Mouse (Mus musculus) intestine, embryonic 14.5 days (tissue): Measurements from ENCODE around the gene Slit3. TPM values are rescaled to one million over a fixed set of nuclear protein-coding genes. Genes with fewer than 3 reads are reported as not detected.
A peak's percentile ranks its signal among the peaks of the same experiment; 100 is the strongest.

Source experiments
- ATAC-seq: fragments of 200-750 bp; cut with Nextera tagmentation; replicated peaks from 2 replicates; pipeline ENCODE4 v1.8.0; 2017; ENCODE audit warnings: low read depth, moderate number of reproducible peaks, moderate TSS enrichment, moderate library complexity; ENCODE audit not compliant: low FRiP score, low TSS enrichment
- DNase-seq: peaks from one replicate; pipeline ENCODE4 v3.0.0-alpha.2; 2018; ENCODE audit warnings: low spot score
- H3K27ac ChIP-seq: fragments of 300-500 bp; sonication (generic); 2 replicates; pipeline ENCODE4 v1.5.1; 2014; ENCODE audit warnings: low read depth, mild to moderate bottlenecking, control low read depth
- H3K27me3 ChIP-seq: fragments of 300-500 bp; sonication (generic); replicated peaks from 2 replicates; pipeline ENCODE4 v1.6.1; 2014; ENCODE audit warnings: low read length, control low read depth; ENCODE audit not compliant: control insufficient read depth, insufficient read depth
- H3K36me3 ChIP-seq: fragments of 300-500 bp; sonication (generic); 2 replicates; pipeline ENCODE4 v1.6.1; 2014; ENCODE audit warnings: low read length, control low read depth; ENCODE audit not compliant: control insufficient read depth, insufficient read depth
- H3K4me1 ChIP-seq: fragments of 300-500 bp; sonication (generic); replicated peaks from 2 replicates; pipeline ENCODE4 v1.6.1; 2014; ENCODE audit warnings: low read length, control low read depth, mixed read lengths; ENCODE audit not compliant: control insufficient read depth, insufficient read depth
- H3K4me2 ChIP-seq: fragments of 300-500 bp; sonication (generic); 2 replicates; pipeline ENCODE4 v1.6.1; 2014; ENCODE audit warnings: low read length
- H3K4me3 ChIP-seq: fragments of 300-500 bp; sonication (generic); 2 replicates; pipeline ENCODE4 v1.5.1; 2014; ENCODE audit warnings: low read depth, low read length, control low read depth, mixed read lengths
- H3K9ac ChIP-seq: fragments of 300-500 bp; sonication (generic); 2 replicates; pipeline ENCODE4 v1.6.1; 2014; ENCODE audit warnings: mild to moderate bottlenecking, low read length
- H3K9me3 ChIP-seq: fragments of 300-500 bp; sonication (generic); 2 replicates; pipeline ENCODE4 v1.6.1; 2016; ENCODE audit warnings: low read length, control low read depth; ENCODE audit not compliant: control insufficient read depth
- WGBS: fragments of 180-500 bp; shearing (Covaris S2); extraction: QIAGEN DNeasy Blood & Tissue Kit; methylation state at CpG from one replicate; pipeline ENCODE4 v1.1.7; 2014; 5-methylcytosine and 5-hydroxymethylcytosine counted together
- polyA plus RNA-seq: library from polyadenylated mRNA; unstranded; fragments of >200 nt; fragmentation: Nextera tagmentation; extraction: Ambion mirVana; gene quantifications from 2 replicates; pipeline ENCODE4 v1.2.1, GENCODE M21; 2014

Slit3 gene
- polyA plus RNA-seq, 1 experiment from 2014 or later = 27.6 TPM

- Histone ChIP-seq H3K4me2 (no peak overlapping the region), H3K27ac (no peak overlapping the region), H3K4me1 (no peaks in the 10 kb centered on the region), H3K27me3 (no peaks in the 10 kb centered on the region), H3K9me3 (no peaks in the 10 kb centered on the region), H3K9ac (no peak overlapping the region), H3K4me3 (no peak overlapping the region), H3K36me3 (no peaks in the 10 kb centered on the region)
- 90% methylated on average over 6 of the region's 6 CpGs for WGBS
- ATAC-seq (no peak), DNase-seq (no peak)
Measured at GRCm38 (mm10) chr11:35194826-35195225, 73.8 kb downstream of the Slit3 start.

DNA sequence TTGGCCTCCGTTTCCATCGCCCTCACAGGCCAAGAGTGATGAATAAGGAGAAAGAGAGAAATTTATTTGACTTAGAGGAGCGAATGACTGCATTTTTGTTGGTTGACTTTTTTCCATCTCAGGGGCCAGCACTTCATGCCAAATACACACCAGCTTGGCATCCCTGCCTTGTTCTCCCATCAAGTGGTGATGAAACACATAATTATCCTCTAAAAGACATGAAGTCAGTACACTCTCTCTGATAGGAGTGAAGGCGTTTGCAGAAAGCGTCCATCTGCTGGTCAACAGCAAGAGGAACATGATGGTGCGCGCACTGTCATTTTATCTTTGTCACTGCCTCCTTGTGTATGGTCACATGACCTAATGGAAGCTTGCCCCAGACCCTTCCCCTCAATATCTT lies 75.8 kb downstream of the Slit3 start:
- no peak for DNase-seq

DNA sequence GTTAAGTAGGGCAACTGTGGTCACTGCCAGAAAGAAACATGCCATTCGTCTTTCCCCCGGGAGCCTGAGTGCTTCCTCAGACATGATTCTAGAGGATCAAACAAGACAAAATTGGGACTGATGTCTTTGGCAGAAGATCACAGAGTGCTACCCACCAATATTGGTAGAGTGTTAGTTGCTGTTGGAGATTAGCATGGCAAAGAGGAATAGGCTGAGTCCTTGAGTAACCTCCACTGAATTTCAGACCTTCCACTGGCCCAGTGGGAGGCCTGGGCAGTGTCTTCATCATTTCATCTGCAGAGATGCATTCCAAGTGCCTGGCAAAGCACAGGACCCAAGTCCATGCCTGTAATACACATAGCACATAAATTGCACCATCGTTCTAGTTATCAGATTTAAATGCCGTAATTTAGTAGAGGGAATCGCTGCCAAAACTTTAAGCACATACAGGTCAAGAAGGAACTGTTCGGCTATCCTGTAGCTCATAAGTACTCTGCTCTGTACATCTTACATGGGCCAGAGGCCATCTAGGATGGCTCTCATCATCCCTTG lies 77.6 kb downstream of the Slit3 start:
- DNase-seq (no peak), ATAC-seq (no peak)
- WGBS = 68% methylated on average over 6 of the region's 6 CpGs
- H3K27ac ChIP-seq = no peak overlapping the region
- no peaks in the 10 kb centered on the region; the same call in 1 of the 2 replicates for H3K4me1 ChIP-seq
- H3K9me3 ChIP-seq = no peaks in the 10 kb centered on the region
- no peaks in the 10 kb centered on the region for H3K36me3 ChIP-seq
- H3K4me2 ChIP-seq = no peak overlapping the region
- no peaks in the 10 kb centered on the region for H3K27me3 ChIP-seq
- H3K9ac ChIP-seq = no peak overlapping the region
- H3K4me3 ChIP-seq = no peak overlapping the region

More for the DNA sequence above, 75.8 kb downstream of the Slit3 start:
- no peaks in the 10 kb centered on the region for H3K4me1 ChIP-seq
- no peak overlapping the region for H3K27ac ChIP-seq
- no peak overlapping the region for H3K4me3 ChIP-seq
- no peak for ATAC-seq
- no peak overlapping the region for H3K4me2 ChIP-seq
- H3K27me3 ChIP-seq = no peaks in the 10 kb centered on the region
- no peaks in the 10 kb centered on the region for H3K36me3 ChIP-seq
- no peak overlapping the region for H3K9ac ChIP-seq
- H3K9me3 ChIP-seq = no peaks in the 10 kb centered on the region
- WGBS = 87% methylated on average over 7 of the region's 7 CpGs

DNA sequence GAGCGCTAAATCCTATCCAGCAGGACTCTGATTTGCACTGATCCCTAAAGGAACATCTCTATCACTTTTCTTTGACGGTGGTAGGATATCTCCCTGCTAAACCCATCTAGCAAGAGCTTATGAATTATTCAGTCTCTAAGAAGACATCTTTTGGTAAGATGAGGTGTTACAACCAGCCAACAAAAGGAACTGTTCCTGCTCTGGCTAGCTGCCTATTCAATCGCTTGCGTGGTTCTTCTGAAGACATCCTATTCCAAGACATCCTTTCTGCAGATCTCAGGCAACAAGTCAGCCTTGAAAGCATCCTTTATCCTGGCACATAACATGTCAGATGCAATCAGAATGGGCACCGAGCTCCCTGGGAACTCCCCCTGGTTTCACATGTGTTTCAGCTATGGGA lies 81.3 kb downstream of the Slit3 start:
- H3K36me3 ChIP-seq = no peaks in the 10 kb centered on the region
- H3K27ac ChIP-seq = no peak overlapping the region
- no peak for ATAC-seq
- H3K4me1 ChIP-seq = peaks cover 6% of the 10 kb centered on the region
- H3K9me3 ChIP-seq = no peaks in the 10 kb centered on the region
- DNase-seq = no peak
- H3K9ac ChIP-seq = no peak overlapping the region
- H3K27me3 ChIP-seq = no peaks in the 10 kb centered on the region
- H3K4me2 ChIP-seq = no peak overlapping the region
- no peak overlapping the region for H3K4me3 ChIP-seq
- 76% methylated on average over 5 of the region's 5 CpGs for WGBS

DNA sequence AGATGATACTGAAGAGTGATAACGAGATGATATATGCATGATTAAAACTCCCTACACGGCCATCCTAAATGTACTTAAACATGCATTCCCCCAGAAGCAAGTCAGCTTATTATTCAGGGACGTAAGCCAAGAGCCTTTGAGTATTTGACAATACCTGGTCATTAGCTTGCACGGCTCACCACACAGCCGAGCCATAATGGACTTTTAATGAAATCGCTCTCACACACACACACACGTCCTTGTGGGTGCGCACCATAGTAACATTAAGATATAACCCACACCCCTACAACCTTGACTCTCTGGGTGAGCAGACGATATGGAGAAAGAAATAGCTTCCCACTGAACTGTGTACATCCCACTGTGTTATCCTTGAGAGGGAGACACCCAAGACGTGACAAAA lies 82.6 kb downstream of the Slit3 start:
- Histone ChIP-seq H3K27me3 (no peaks in the 10 kb centered on the region), H3K27ac (no peak overlapping the region), H3K36me3 (no peaks in the 10 kb centered on the region), H3K4me1 (peaks cover 6% of the 10 kb centered on the region), H3K4me2 (no peak overlapping the region), H3K9ac (no peak overlapping the region), H3K9me3 (no peaks in the 10 kb centered on the region), H3K4me3 (no peak overlapping the region)
- DNase-seq (no peak), ATAC-seq (no peak)
- WGBS = 52% methylated on average over 10 of the region's 10 CpGs

DNA sequence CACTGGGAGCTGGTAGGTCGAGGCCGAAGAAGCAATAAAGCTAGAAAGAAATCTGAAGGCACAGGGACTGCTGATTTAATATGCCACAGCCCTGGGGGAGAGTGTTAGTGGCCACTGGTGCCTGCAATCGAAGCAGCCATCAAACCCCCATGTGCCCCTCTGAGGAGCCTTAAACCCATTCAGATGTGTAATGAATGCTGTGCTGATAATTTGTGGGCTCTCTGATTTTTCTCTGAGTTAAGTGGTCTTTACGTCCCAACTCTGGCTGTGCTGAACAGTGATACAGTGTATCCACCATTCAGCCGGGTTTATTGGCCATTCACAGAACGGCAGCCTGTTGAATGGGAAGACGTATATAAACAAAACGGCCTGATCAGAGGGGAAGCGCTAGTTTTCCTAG lies 83.1 kb downstream of the Slit3 start:
- WGBS = 13% methylated on average over 9 of the region's 9 CpGs
- Histone ChIP-seq H3K4me2 (no peak overlapping the region), H3K9me3 (no peaks in the 10 kb centered on the region), H3K4me3 (no peak overlapping the region), H3K27me3 (no peaks in the 10 kb centered on the region), H3K9ac (no peak overlapping the region), H3K4me1 (peaks cover 6% of the 10 kb centered on the region), H3K36me3 (no peaks in the 10 kb centered on the region), H3K27ac (no peak overlapping the region)
- ATAC-seq (no peak), DNase-seq (no peak)

DNA sequence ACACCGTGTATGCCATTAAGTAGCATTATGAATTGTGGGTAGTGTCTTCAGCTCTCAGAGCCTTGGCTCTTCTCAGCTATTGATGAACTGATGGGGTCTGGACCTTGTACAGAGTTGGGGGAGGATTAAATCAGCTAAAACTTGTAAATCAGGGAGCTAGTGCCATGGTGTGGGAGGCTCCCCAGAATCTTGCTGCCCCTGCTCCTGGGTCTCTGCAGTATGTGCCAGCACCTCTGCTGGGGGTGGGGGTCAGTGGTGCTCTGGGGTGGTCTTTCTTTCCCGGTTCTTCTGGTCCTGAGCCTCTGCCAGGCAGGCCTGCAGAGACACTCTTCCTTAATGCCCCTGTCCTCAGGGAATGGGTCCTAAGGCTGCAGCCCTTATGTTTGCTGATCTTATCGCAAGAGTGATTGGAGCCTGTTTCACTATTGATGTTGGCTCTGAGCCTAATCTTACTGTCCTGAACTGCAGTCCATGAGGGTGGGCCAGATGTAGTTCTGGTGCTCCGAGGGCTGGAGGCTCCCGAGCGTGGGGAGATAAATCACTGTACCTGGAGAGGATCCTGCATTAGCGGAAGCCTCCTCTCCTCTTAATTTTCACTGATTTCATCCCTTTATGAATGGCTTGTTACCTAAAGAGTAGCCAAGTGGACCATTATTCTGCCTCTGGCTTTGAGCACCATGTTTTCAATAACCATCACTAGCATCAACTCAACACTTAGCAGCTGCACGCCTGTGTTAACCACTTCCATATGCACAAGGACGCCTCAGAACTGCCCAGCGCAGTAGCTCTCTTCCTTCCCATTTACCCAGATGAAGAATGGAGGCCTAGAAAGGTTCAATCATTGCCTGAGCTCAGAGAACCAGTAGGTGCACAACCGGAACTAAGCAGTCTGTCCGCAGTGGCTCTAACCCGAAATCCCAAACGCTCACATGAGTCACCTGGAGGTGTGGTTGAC lies 90.0 kb downstream of the Slit3 start:
- Histone ChIP-seq H3K27me3 (no peaks in the 10 kb centered on the region), H3K27ac (no peak overlapping the region), H3K9ac (no peak overlapping the region), H3K9me3 (no peaks in the 10 kb centered on the region), H3K36me3 (no peaks in the 10 kb centered on the region), H3K4me3 (no peak overlapping the region), H3K4me1 (no peaks in the 10 kb centered on the region), H3K4me2 (no peak overlapping the region)
- ATAC-seq (peak; percentile 71; the same call in 1 of the 2 replicates), DNase-seq (no peak)
- 44% methylated on average over 14 of the region's 14 CpGs for WGBS

GRCm38 (mm10) chr11:35224025-35224424 lies 103.0 kb downstream of the Slit3 start:
- no peak overlapping the region for H3K4me3 ChIP-seq
- no peak for ATAC-seq
- no peak overlapping the region for H3K4me2 ChIP-seq
- DNase-seq = no peak
- no peaks in the 10 kb centered on the region for H3K9me3 ChIP-seq
- H3K9ac ChIP-seq = no peak overlapping the region
- no peaks in the 10 kb centered on the region for H3K27me3 ChIP-seq
- 20% methylated on average over 4 of the region's 4 CpGs for WGBS
- H3K27ac ChIP-seq = no peak overlapping the region
- no peaks in the 10 kb centered on the region for H3K36me3 ChIP-seq
- no peaks in the 10 kb centered on the region; the same call in 1 of the 2 replicates for H3K4me1 ChIP-seq
